Mouse (Mus musculus): ENCODE results near the gene Ptprf. TPM values are rescaled to one million over a fixed set of nuclear protein-coding genes. Genes with fewer than 3 reads are reported as not detected.

The Ptprf gene
- polyA plus RNA-seq, 1 experiment = 42.3 TPM

DNA sequence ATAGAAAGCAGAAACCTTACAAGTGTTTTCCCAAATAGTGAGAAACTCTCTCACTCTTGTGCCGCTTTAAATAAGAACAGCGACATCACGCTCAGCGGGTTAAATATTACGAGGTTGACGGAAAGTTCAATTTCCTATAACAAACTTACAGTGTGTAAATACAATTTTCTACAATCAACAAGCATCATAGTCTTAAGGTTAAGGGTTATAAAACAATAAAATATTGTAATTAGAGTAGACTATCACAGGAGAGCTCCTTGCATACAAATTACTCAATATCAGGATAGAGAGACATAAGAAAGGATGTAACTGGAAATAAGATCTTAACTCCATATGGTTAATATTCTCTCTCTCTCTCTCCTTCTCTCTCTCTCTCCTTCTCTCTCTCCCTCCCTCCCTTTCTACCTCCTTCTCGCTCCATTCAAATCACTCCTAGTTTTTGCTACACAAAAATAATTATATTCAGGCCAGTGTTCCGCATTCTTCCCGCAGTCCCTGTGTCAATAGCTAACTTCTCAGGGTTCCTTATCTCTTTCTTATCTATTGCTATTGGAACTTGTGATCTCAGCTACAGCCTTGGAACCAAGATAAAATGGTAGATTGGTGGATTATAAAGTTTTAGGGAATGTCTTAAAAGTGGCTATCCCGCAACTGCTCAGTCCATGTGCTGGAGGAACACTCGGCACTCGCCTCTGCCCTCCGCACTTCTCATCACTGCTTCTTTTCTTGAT lies 16.5 kb upstream of the Ptprf start:
- Histone ChIP-seq H3K27ac (ENCODE audit: insufficient read depth, low read length) (no peak overlapping the region), H3K4me3 (ENCODE audit: insufficient read depth, low read length) (no peak overlapping the region), H3K4me1 (ENCODE audit: control insufficient read depth, insufficient read depth, low read length) (no peaks in the 10 kb centered on the region)
- TF ChIP-seq POLR2A (IDR thresholded peaks at IDR 0.05; ENCODE audit: extremely low read depth, insufficient read depth, low read length) (no peak), CTCF (IDR thresholded peaks at IDR 0.05; ENCODE audit: extremely low read depth, insufficient read depth, low read length) (no peak)

DNA sequence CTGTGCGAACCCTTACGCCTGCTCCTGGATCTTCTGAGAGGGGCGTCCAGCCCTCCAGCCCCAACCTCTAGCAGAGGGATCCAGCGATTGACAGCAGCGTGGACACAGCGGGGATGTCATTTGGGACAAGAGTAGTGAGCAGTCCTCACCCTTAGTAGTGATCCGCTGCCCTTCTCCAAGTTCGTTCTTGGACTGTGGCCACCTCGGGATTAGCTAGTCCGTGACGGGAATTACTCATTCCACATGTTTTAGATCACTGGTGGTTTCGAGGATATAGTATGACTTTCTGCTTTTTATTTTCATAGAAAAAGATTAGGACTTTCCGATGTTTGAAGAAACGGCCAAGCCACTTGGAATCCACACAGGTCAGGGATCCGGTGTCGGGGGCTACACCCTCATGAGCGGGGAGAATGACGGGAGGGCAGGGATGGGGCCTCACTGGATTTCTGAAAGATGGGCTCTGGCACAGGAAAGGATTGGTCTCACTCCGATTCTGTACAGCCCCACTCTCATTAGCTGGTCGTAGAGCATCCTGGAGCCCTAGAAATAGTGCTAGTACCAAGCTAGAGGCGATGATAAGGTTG lies 15.0 kb upstream of the Ptprf start:
- Histone ChIP-seq H3K4me1 (ENCODE audit: control insufficient read depth, insufficient read depth, low read length) (no peaks in the 10 kb centered on the region), H3K4me3 (ENCODE audit: insufficient read depth, low read length) (no peak overlapping the region), H3K27ac (ENCODE audit: insufficient read depth, low read length) (no peak overlapping the region)
- TF ChIP-seq CTCF (IDR thresholded peaks at IDR 0.05; ENCODE audit: extremely low read depth, insufficient read depth, low read length) (no peak), POLR2A (IDR thresholded peaks at IDR 0.05; ENCODE audit: extremely low read depth, insufficient read depth, low read length) (no peak)

DNA sequence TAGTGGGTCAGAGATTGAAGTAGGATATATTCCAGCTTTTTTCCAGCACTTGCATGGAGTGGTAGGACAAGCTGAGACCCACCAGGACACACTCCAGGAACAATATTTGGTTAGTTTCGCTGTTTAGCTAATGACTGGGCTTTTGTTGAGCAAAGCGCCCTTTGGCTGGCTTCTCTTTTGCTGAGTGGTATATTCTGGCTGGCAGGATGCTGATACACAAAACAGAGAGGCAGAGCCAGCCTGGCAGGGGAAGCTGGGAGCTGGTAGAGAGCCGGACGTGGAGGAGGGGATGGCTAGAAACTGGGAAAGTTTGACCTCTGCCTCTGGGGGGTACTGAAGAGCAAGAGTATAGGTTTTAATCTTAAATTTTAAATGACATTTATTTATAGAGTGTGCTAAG lies 13.8 kb upstream of the Ptprf start:
- no peak for TF ChIP-seq POLR2A (IDR thresholded peaks at IDR 0.05; ENCODE audit: extremely low read depth, insufficient read depth, low read length)
- TF ChIP-seq CTCF (IDR thresholded peaks at IDR 0.05; ENCODE audit: extremely low read depth, insufficient read depth, low read length) = no peak
- Histone ChIP-seq H3K4me3 (ENCODE audit: insufficient read depth, low read length) (no peak overlapping the region), H3K27ac (ENCODE audit: insufficient read depth, low read length) (no peak overlapping the region), H3K4me1 (ENCODE audit: control insufficient read depth, insufficient read depth, low read length) (no peaks in the 10 kb centered on the region)

DNA sequence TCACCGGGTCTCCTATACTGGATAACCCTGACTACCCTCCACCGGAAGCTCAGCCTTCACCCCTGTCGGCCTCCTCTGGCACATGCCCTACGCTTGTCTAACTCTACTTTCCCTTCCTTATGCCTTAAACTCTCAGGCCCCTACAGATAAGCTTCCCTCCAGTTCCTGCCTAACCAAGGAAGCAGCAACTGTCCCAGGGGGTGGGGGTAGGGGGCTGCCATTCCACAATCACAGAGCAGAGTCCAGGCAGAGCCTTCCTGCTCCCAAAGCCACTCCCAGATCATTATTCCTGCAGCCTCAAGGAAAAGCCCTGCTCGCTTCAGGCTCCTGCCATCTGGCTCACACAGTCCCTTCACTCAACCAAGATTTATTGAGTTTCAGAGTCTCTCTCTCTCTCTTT lies 6.6 kb upstream of the Ptprf start:
- TF ChIP-seq CTCF (IDR thresholded peaks at IDR 0.05; ENCODE audit: extremely low read depth, insufficient read depth, low read length) (no peak), POLR2A (IDR thresholded peaks at IDR 0.05; ENCODE audit: extremely low read depth, insufficient read depth, low read length) (no peak)
- H3K4me3 ChIP-seq (ENCODE audit: insufficient read depth, low read length) = no peak overlapping the region
- no peaks in the 10 kb centered on the region for H3K4me1 ChIP-seq (ENCODE audit: control insufficient read depth, insufficient read depth, low read length)
- no peak overlapping the region for H3K27ac ChIP-seq (ENCODE audit: insufficient read depth, low read length)

DNA sequence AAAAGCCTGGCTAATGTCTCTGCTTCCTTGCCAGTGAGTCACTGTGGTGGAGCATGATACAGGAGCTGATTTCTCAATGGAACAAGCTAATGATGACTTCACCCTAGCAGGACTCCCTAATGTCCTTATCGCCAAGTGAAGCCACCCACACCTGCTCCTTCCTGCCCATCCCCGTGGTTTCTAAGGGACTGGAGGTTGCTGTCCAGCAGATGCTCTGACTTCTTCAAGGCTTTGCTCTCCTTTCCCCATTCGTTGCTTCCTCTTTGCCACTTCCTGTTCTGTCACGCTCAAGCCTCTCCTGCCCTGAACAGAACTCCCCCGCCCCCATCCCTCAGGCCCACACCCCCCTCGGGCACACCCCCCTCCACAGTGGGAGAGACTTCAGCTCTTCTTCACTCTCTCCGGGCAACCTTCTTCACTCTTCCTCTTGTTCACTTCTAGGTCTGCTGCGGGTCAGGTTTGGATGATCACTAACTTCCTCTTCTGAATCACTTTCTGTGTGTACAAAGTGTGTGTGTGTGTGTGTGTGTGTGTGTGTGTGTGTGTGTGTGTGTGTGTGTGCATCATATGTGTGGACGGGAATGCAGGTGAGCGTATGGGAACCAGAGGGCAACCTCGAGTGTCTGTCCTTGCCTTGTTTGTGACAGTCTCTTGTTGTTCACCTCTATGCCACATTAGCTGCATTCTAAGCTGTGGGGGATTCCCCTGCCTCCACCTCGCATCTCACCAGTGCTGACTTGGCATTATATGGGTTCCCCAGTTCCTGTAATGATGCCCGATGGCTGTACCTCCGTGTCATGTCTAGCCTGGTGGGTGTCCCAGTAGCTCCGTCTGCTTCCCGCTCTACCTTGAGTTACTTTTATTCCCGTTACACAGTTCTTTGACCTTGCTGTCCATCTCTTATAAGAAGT lies 4.7 kb upstream of the Ptprf start:
- Histone ChIP-seq H3K27ac (ENCODE audit: insufficient read depth, low read length) (no peak overlapping the region), H3K4me1 (ENCODE audit: control insufficient read depth, insufficient read depth, low read length) (no peaks in the 10 kb centered on the region)
- TF ChIP-seq POLR2A (IDR thresholded peaks at IDR 0.05; ENCODE audit: extremely low read depth, insufficient read depth, low read length) = no peak
- TF ChIP-seq CTCF (IDR thresholded peaks at IDR 0.05; ENCODE audit: extremely low read depth, insufficient read depth, low read length) = no peak

DNA sequence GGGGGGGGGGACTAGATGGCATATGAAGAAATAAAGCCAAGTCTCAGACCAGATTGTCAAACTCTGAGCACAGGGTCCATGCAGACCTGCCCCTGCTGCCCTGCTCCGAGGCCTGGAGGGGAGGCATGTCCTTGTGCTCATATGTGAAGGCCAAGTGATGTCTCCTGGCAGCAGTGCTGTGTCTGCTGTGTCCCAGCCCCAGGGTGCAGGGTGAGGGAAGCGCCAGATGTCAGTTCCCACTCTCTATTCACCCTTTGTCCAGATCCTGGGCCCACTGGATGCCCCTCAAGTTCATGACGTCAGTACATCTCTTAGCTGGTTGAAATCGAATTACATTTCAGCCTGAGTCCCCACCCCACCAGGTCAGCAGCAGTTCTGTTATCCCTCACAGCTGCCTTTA lies 3.6 kb upstream of the Ptprf start:
- H3K27ac ChIP-seq (ENCODE audit: insufficient read depth, low read length) = no peak overlapping the region
- H3K4me3 ChIP-seq (ENCODE audit: insufficient read depth, low read length) = no peak overlapping the region
- H3K4me1 ChIP-seq (ENCODE audit: control insufficient read depth, insufficient read depth, low read length) = no peaks in the 10 kb centered on the region
- TF ChIP-seq POLR2A (IDR thresholded peaks at IDR 0.05; ENCODE audit: extremely low read depth, insufficient read depth, low read length) (no peak), CTCF (IDR thresholded peaks at IDR 0.05; ENCODE audit: extremely low read depth, insufficient read depth, low read length) (no peak)

More for the DNA sequence above, 4.7 kb upstream of the Ptprf start:
- no peak overlapping the region for H3K4me3 ChIP-seq (ENCODE audit: insufficient read depth, low read length)

DNA sequence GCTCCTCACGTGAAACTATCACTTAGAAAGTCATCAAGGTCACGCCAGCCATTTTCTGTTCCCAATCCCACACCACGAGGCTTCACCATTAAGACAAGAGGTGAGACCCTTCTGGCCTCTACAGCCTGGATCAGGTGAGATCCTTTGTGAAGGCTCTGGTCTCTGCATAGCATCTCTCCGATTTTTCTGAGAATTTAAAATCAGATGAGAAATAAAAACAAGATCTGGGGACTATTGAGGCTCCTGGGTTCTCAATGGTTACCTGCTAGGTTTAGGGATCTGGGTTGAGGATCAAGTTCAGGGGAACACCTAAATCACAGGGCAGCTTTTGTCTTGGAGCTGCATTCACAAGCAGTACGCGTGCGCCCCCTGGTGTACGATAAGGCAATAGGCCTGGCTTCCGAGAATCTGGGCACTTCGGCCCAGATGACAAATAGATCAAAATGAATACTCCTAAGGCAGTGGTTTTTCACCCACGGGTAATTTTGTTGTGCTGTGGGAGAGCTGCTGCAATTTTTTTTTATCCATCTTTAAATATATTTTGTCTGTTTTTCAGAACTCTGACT lies 1.6 kb upstream of the Ptprf start:
- Histone ChIP-seq H3K4me1 (ENCODE audit: control insufficient read depth, insufficient read depth, low read length) (no peaks in the 10 kb centered on the region), H3K27ac (ENCODE audit: insufficient read depth, low read length) (no peak overlapping the region), H3K4me3 (ENCODE audit: insufficient read depth, low read length) (no peak overlapping the region)
- TF ChIP-seq CTCF (IDR thresholded peaks at IDR 0.05; ENCODE audit: extremely low read depth, insufficient read depth, low read length) = peak; percentile 97
- TF ChIP-seq POLR2A (IDR thresholded peaks at IDR 0.05; ENCODE audit: extremely low read depth, insufficient read depth, low read length) = no peak

DNA sequence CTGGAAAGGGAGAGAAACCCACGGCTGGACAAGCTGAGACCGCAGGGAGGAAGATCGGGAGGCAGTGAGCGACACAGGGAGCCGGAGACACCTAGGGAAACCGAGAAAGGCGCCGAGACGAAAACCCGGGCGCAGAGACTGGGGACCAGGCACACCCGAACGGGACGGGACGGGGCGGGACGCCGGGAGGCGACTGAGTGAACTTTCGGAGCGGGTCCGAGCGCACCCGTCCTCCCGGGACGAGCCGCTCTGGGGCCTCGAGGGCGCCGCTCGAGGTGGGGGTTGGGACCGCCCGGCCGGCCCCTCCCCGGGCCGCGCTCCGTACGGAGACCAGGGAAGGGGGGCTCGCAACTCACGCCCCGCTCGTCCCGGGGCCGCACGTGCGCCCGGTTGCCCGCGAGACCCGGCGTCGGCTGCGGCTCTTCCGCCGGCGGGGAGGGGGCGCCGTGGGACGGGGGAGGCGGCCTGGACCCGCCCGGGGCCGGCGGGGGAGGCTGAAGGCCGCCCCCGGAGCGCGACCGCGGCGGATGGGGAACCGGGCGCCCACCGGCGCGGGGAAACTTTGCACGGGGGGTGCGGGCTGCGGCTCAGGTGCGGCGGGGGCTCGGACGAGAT lies 682 bp downstream of the Ptprf start:
- Histone ChIP-seq H3K4me3 (ENCODE audit: insufficient read depth, low read length) (peak overlapping the region; percentile 39), H3K4me1 (ENCODE audit: control insufficient read depth, insufficient read depth, low read length) (no peaks in the 10 kb centered on the region), H3K27ac (ENCODE audit: insufficient read depth, low read length) (no peak overlapping the region)
- TF ChIP-seq CTCF (IDR thresholded peaks at IDR 0.05; ENCODE audit: extremely low read depth, insufficient read depth, low read length) (no peak), POLR2A (IDR thresholded peaks at IDR 0.05; ENCODE audit: extremely low read depth, insufficient read depth, low read length) (no peak)

DNA sequence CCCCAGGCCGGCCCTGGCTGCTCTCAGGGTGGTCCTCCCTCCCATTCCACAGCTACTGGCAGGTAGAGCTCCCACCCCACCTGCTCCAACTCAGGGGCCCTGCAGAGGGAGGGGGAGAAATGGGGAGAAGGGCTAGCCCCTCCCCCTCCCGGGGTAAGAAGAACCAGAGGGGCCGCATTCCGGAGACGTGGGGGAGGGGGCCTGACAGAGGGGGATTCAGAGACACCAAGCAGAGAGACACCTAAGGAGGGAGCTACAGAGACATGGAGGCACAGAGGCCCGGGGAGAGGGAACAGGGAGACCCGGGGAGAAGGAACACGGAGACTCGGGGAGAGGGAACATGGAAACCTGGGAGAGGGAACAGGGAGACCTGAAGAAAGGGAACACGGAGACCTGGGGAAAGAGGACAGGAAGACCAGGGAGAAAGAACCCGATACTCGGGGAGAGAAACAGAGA lies 1.2 kb downstream of the Ptprf start:
- no peak overlapping the region for H3K27ac ChIP-seq (ENCODE audit: insufficient read depth, low read length)
- peak overlapping the region; percentile 39 for H3K4me3 ChIP-seq (ENCODE audit: insufficient read depth, low read length)
- H3K4me1 ChIP-seq (ENCODE audit: control insufficient read depth, insufficient read depth, low read length) = no peaks in the 10 kb centered on the region
- TF ChIP-seq POLR2A (IDR thresholded peaks at IDR 0.05; ENCODE audit: extremely low read depth, insufficient read depth, low read length) = no peak
- no peak for TF ChIP-seq CTCF (IDR thresholded peaks at IDR 0.05; ENCODE audit: extremely low read depth, insufficient read depth, low read length)

Data from cortical plate, adult 2 months (tissue).